Mouse (Mus musculus): Measurements from ENCODE around the gene Usp29. TPM values are rescaled to one million over a fixed set of nuclear protein-coding genes. Genes with fewer than 3 reads are reported as not detected.

The Usp29 gene
- polyA plus RNA-seq, 1 experiment from 2014 or later: 35.8 TPM

DNA sequence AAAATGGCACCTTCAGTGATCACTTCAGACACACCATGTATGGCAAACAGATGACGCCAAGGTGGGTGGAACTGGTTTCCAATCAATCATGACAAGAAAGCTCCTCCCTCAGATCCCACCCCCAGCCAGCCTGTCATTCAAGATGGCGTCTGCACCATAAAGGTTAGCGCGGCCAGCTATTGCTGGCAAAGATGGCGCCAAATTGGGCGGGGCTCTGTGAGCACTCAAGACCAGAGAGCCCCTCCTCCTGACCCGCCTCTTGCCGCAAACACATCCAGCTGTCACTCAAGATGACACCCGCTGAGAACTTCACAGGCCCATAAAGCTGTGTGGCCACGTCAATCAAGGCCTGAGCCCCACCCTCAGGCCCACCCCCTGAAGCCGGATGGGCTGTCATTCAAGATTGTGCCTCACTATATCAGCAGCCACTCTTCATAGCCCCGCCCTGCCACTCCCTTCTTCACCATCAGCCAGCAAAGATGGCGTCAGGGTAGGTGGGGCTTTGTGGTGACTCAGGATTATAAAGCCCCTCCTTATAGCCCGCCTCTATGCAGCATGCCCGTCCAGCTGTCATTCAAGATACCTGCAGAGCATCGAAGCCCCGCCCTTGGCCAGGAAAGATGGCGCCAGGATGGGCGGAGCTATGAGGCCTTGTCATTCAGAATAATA, 2.0 kb upstream of the Usp29 start:
- peak overlapping the region; percentile 92 for H3K27ac ChIP-seq (ENCODE audit: low read length)
- H3K27me3 ChIP-seq (ENCODE audit: control insufficient read depth, insufficient read depth, low read depth, low read length): no peaks in the 10 kb centered on the region
- peaks cover 11% of the 10 kb centered on the region; the same call in 1 of the 2 replicates for H3K9me3 ChIP-seq (replicated peaks; ENCODE audit: control insufficient read depth, low read length, poor library complexity, severe bottlenecking)
- H3K4me2 ChIP-seq (ENCODE audit: low read length): peak overlapping the region; percentile 42
- no peaks in the 10 kb centered on the region for H3K36me3 ChIP-seq (ENCODE audit: control insufficient read depth, insufficient read depth, low read length)
- no peaks in the 10 kb centered on the region for H3K4me1 ChIP-seq (ENCODE audit: control insufficient read depth, insufficient read depth, low read length)
- H3K9ac ChIP-seq (ENCODE audit: low read depth, low read length): no peak overlapping the region; the same call in 1 of the 2 replicates
- ATAC-seq: peak; percentile 86
- H3K4me3 ChIP-seq (ENCODE audit: low read depth, low read length): peak overlapping the region; percentile 64
- WGBS: 49% methylated on average over 19 of the region's 19 CpGs

GRCm38 (mm10) chr7:6729061-6729817, 1.1 kb upstream of the Usp29 start:
- ATAC-seq: peak; percentile 43
- 48% methylated on average over 37 of the region's 37 CpGs for WGBS

DNA sequence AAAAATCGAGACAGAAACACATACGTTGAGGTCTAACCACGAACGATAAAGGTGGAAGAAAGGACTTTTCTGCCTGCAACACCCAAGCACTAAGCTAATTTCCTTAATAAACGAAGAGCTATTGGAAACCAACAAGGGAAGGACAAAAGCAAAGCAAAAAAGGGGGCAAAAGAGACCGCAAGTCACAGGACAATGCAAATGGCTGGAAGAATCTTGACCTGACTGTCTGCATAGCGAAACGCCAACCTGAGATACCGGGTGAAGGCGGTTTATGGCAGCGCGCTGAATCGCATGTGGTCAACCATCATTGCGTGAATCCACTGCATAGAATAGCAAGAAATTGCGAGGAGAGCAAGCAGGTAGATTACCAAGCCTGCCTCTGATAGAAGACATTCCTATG, 423 bp downstream of the Usp29 start:
- ATAC-seq: no peak
- no peaks in the 10 kb centered on the region for H3K27me3 ChIP-seq (ENCODE audit: control insufficient read depth, insufficient read depth, low read depth, low read length)
- H3K9me3 ChIP-seq (replicated peaks; ENCODE audit: control insufficient read depth, low read length, poor library complexity, severe bottlenecking): peaks cover 11% of the 10 kb centered on the region; the same call in 1 of the 2 replicates
- peaks cover 3% of the 10 kb centered on the region; the same call in 1 of the 2 replicates for H3K4me1 ChIP-seq (ENCODE audit: control insufficient read depth, insufficient read depth, low read length)
- H3K4me2 ChIP-seq (ENCODE audit: low read length): peak overlapping the region; percentile 29
- H3K27ac ChIP-seq (ENCODE audit: low read length): peak overlapping the region; percentile 92
- H3K9ac ChIP-seq (ENCODE audit: low read depth, low read length): peak overlapping the region; percentile 62
- H3K36me3 ChIP-seq (ENCODE audit: control insufficient read depth, insufficient read depth, low read length): no peaks in the 10 kb centered on the region
- H3K4me3 ChIP-seq (ENCODE audit: low read depth, low read length): peak overlapping the region; percentile 64
- WGBS: 39% methylated on average over 15 of the region's 15 CpGs

More at GRCm38 (mm10) chr7:6729061-6729817, 1.1 kb upstream of the Usp29 start:
- Histone ChIP-seq H3K4me2 (ENCODE audit: low read length) (peak overlapping the region; percentile 41), H3K4me3 (ENCODE audit: low read depth, low read length) (peak overlapping the region; percentile 64), H3K36me3 (ENCODE audit: control insufficient read depth, insufficient read depth, low read length) (no peaks in the 10 kb centered on the region), H3K9me3 (replicated peaks; ENCODE audit: control insufficient read depth, low read length, poor library complexity, severe bottlenecking) (peaks cover 11% of the 10 kb centered on the region; the same call in 1 of the 2 replicates), H3K27ac (ENCODE audit: low read length) (peak overlapping the region; percentile 92), H3K27me3 (ENCODE audit: control insufficient read depth, insufficient read depth, low read depth, low read length) (no peaks in the 10 kb centered on the region), H3K9ac (ENCODE audit: low read depth, low read length) (peak overlapping the region; percentile 79), H3K4me1 (ENCODE audit: control insufficient read depth, insufficient read depth, low read length) (no peaks in the 10 kb centered on the region)

DNA sequence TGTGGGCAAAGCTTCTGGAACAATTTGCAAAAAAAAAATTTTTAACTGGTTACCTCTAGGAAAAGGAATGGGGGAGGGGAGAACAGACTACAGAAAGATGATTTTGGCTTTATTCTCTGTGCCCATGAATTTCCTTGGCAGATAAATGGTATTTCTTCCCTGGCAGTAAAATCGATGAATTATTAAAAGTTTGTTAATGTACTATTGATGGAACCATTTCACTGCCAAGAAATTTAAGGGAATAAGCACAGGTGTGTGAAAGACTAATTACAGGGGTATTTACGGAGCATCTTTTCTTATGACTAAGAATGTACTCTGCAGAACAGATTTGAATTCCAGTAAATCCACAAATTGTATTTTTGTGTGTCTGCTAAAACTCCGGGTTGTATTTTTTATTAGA, 995 bp downstream of the Usp29 start:
- no peak overlapping the region; the same call in 1 of the 2 replicates for H3K27ac ChIP-seq (ENCODE audit: low read length)
- peak overlapping the region; percentile 53 for H3K4me2 ChIP-seq (ENCODE audit: low read length)
- H3K4me1 ChIP-seq (ENCODE audit: control insufficient read depth, insufficient read depth, low read length): peaks cover 3% of the 10 kb centered on the region; the same call in 1 of the 2 replicates
- H3K9me3 ChIP-seq (replicated peaks; ENCODE audit: control insufficient read depth, low read length, poor library complexity, severe bottlenecking): peaks cover 11% of the 10 kb centered on the region; the same call in 1 of the 2 replicates
- ATAC-seq: no peak
- H3K4me3 ChIP-seq (ENCODE audit: low read depth, low read length): peak overlapping the region; percentile 64
- H3K36me3 ChIP-seq (ENCODE audit: control insufficient read depth, insufficient read depth, low read length): no peaks in the 10 kb centered on the region
- peak overlapping the region; percentile 65; the same call in 1 of the 2 replicates for H3K9ac ChIP-seq (ENCODE audit: low read depth, low read length)
- WGBS: 51% methylated on average over 3 of the region's 3 CpGs
- no peaks in the 10 kb centered on the region for H3K27me3 ChIP-seq (ENCODE audit: control insufficient read depth, insufficient read depth, low read depth, low read length)

GRCm38 (mm10) chr7:6731930-6732329, 1.6 kb downstream of the Usp29 start:
- no peak for ATAC-seq
- no peaks in the 10 kb centered on the region for H3K36me3 ChIP-seq (ENCODE audit: control insufficient read depth, insufficient read depth, low read length)
- H3K27me3 ChIP-seq (ENCODE audit: control insufficient read depth, insufficient read depth, low read depth, low read length): no peaks in the 10 kb centered on the region
- H3K27ac ChIP-seq (ENCODE audit: low read length): peak overlapping the region; percentile 73
- 51% methylated on average over 4 of the region's 4 CpGs for WGBS
- peak overlapping the region; percentile 65 for H3K9ac ChIP-seq (ENCODE audit: low read depth, low read length)
- H3K4me2 ChIP-seq (ENCODE audit: low read length): peak overlapping the region; percentile 53
- peaks cover 11% of the 10 kb centered on the region; the same call in 1 of the 2 replicates for H3K9me3 ChIP-seq (replicated peaks; ENCODE audit: control insufficient read depth, low read length, poor library complexity, severe bottlenecking)
- peak overlapping the region; percentile 64 for H3K4me3 ChIP-seq (ENCODE audit: low read depth, low read length)
- H3K4me1 ChIP-seq (ENCODE audit: control insufficient read depth, insufficient read depth, low read length): peaks cover 3% of the 10 kb centered on the region; the same call in 1 of the 2 replicates

- H3K9ac ChIP-seq (ENCODE audit: low read depth, low read length): no peak overlapping the region
- no peaks in the 10 kb centered on the region for H3K27me3 ChIP-seq (ENCODE audit: control insufficient read depth, insufficient read depth, low read depth, low read length)
- H3K4me2 ChIP-seq (ENCODE audit: low read length): no peak overlapping the region
- ATAC-seq: no peak
- no peak overlapping the region for H3K4me3 ChIP-seq (ENCODE audit: low read depth, low read length)
- peaks cover 3% of the 10 kb centered on the region for H3K4me1 ChIP-seq (ENCODE audit: control insufficient read depth, insufficient read depth, low read length)
- H3K9me3 ChIP-seq (replicated peaks; ENCODE audit: control insufficient read depth, low read length, poor library complexity, severe bottlenecking): no peaks in the 10 kb centered on the region; the same call in 1 of the 2 replicates
- 70% methylated on average over 1 of the region's 1 CpGs for WGBS
- no peaks in the 10 kb centered on the region for H3K36me3 ChIP-seq (ENCODE audit: control insufficient read depth, insufficient read depth, low read length)
- no peak overlapping the region for H3K27ac ChIP-seq (ENCODE audit: low read length)
Measured at GRCm38 (mm10) chr7:6736060-6736459, 5.7 kb downstream of the Usp29 start.

DNA sequence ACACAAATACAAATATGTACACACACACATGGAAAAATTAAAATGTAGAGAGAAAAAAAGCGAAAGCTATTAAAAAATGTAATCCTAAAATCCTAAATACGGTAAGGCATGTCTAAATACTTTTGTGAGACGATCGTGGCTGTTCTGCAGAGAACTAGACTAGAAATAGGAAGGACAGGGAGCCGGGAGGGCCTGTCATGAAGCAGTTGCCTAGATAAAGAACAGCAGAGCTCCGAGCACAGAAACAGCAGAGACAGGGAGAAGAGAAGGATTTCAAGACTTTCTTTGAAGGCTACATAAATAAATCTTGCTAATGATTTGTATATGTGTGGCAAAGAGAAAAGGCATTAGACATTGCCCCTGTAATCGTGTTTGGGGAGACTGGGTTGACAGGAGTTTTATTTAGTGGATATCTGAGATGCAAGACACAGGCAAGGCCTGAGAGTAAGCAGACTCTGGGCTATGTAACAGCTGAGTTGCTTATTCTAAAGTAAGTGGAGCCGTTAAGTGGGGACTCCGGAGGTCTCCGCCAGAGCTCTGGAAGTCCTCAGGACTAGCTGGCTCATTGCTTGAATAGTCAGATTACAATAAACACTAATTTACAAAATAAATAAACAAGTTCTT, 14.0 kb downstream of the Usp29 start:
- Histone ChIP-seq H3K9me3 (replicated peaks; ENCODE audit: control insufficient read depth, low read length, poor library complexity, severe bottlenecking) (no peaks in the 10 kb centered on the region), H3K9ac (ENCODE audit: low read depth, low read length) (no peak overlapping the region), H3K27me3 (ENCODE audit: control insufficient read depth, insufficient read depth, low read depth, low read length) (no peaks in the 10 kb centered on the region), H3K4me3 (ENCODE audit: low read depth, low read length) (no peak overlapping the region), H3K4me1 (ENCODE audit: control insufficient read depth, insufficient read depth, low read length) (0 out of 2 replicates have a peak, but pooled peaks cover 8% of the 10 kb centered on the region), H3K36me3 (ENCODE audit: control insufficient read depth, insufficient read depth, low read length) (no peaks in the 10 kb centered on the region), H3K27ac (ENCODE audit: low read length) (no peak overlapping the region), H3K4me2 (ENCODE audit: low read length) (no peak overlapping the region)
- no peak for ATAC-seq
- WGBS: 77% methylated on average over 10 of the region's 10 CpGs

DNA sequence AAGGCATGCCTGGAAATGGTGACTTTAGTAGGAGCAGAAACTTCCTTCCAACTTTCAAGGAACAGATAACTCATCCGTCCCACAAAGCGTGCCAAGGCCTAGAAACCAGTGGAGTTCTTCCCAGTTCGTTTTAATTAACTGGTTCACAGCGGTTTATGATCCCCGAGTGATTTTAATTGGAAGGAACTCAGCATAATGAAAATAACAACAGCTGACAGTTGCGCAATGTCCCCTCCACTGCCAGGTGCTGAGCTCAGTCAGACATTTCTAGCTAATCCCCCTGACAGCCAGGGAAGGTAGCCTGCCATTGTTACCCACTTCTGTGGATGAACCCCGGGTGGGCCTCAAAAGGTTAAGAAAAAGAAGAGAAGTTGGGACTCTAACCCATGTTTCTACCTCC, 18.8 kb downstream of the Usp29 start:
- no peak overlapping the region for H3K4me2 ChIP-seq (ENCODE audit: low read length)
- H3K36me3 ChIP-seq (ENCODE audit: control insufficient read depth, insufficient read depth, low read length): no peaks in the 10 kb centered on the region
- WGBS: 47% methylated on average over 7 of the region's 7 CpGs
- no peak overlapping the region for H3K27ac ChIP-seq (ENCODE audit: low read length)
- no peak for ATAC-seq
- H3K4me1 ChIP-seq (ENCODE audit: control insufficient read depth, insufficient read depth, low read length): peaks cover 28% of the 10 kb centered on the region
- H3K9me3 ChIP-seq (replicated peaks; ENCODE audit: control insufficient read depth, low read length, poor library complexity, severe bottlenecking): no peaks in the 10 kb centered on the region
- H3K27me3 ChIP-seq (ENCODE audit: control insufficient read depth, insufficient read depth, low read depth, low read length): no peaks in the 10 kb centered on the region
- no peak overlapping the region for H3K9ac ChIP-seq (ENCODE audit: low read depth, low read length)
- H3K4me3 ChIP-seq (ENCODE audit: low read depth, low read length): no peak overlapping the region
